Mouse (Mus musculus): ENCODE results near the gene Ahdc1. TPM values are rescaled to one million over a fixed set of nuclear protein-coding genes. Genes with fewer than 3 reads are reported as not detected.
"Not testable (repeated sequence)": the region's sequence is repeated elsewhere in the genome, so short reads cannot be mapped to it uniquely, and the experiment has no call there.

Ahdc1 gene
- total RNA-seq, 2 experiments from 2014 or later, result 27.4 to 31.7 TPM

GRCm38 (mm10) chr4:132983664-132984512 is 27.2 kb upstream of the Ahdc1 start:
- intact Hi-C loops (cut with DNase I), result no loop called here
- no peak for DNase-seq

GRCm38 (mm10) chr4:132988581-132989355 is 22.3 kb upstream of the Ahdc1 start:
- intact Hi-C loops (cut with DNase I), result no loop called here
- no peak for DNase-seq

- intact Hi-C loops (cut with DNase I), result no loop called here
Measured at GRCm38 (mm10) chr4:132993553-132993952, 17.5 kb upstream of the Ahdc1 start.

GRCm38 (mm10) chr4:132997469-132998237 is 13.4 kb upstream of the Ahdc1 start:
- intact Hi-C loops (cut with DNase I), result no loop called here
- no peak for DNase-seq

More at GRCm38 (mm10) chr4:132993553-132993952, 17.5 kb upstream of the Ahdc1 start:
- DNase-seq, result no peak

- intact Hi-C loops (cut with DNase I), result no loop called here
- no peak for DNase-seq
Measured at GRCm38 (mm10) chr4:133002896-133003295, 8.2 kb upstream of the Ahdc1 start.

GRCm38 (mm10) chr4:133003316-133004018 is 7.6 kb upstream of the Ahdc1 start:
- no peak for DNase-seq
- intact Hi-C loops (cut with DNase I), result no loop called here

- DNase-seq, result peak in 1 of 2 experiments; percentile 55
- intact Hi-C loops (cut with DNase I), result loop anchor here (1.0 to 5.0 kb wide), 2 partner anchors 60 to 207 kb away; partner anchors contain the start of genes Cd164l2 and Gpr3
Measured at GRCm38 (mm10) chr4:133005233-133005632, 5.8 kb upstream of the Ahdc1 start.

GRCm38 (mm10) chr4:133005885-133006451 is 5.1 kb upstream of the Ahdc1 start:
- intact Hi-C loops (cut with DNase I), result loop anchor here (1.0 to 5.0 kb wide), 2 partner anchors 61 to 206 kb away; partner anchors contain the start of genes Cd164l2 and Gpr3
- DNase-seq, result not testable (repeated sequence)

- intact Hi-C loops (cut with DNase I), result loop anchor here (2.0 to 5.0 kb wide), 2 partner anchors 205 to 291 kb away; partner anchors contain the start of genes Cd164l2 and Gpr3
- no peak for DNase-seq
Measured at GRCm38 (mm10) chr4:133007513-133008380, 3.3 kb upstream of the Ahdc1 start.

- no peak for DNase-seq
- intact Hi-C loops (cut with DNase I), result loop anchor here (1.0 to 5.0 kb wide), 3 partner anchors 203 to 290 kb away; partner anchors contain the start of genes Cd164l2 and Gpr3
Measured at GRCm38 (mm10) chr4:133009131-133009530, 1.9 kb upstream of the Ahdc1 start.

GRCm38 (mm10) chr4:133009676-133010075 is 1.4 kb upstream of the Ahdc1 start:
- intact Hi-C loops (cut with DNase I), result loop anchor here (1.0 to 5.0 kb wide), 4 partner anchors 188 to 289 kb away; partner anchors contain the start of genes Cd164l2 and Gpr3
- DNase-seq, result no peak

GRCm38 (mm10) chr4:133010611-133011010 is 449 bp upstream of the Ahdc1 start:
- intact Hi-C loops (cut with DNase I), result loop anchor here (5.0 kb wide), 1 partner anchor 187 kb away; no protein-coding TSS in a partner anchor

GRCm38 (mm10) chr4:133011821-133012775 is 1.0 kb downstream of the Ahdc1 start:
- intact Hi-C loops (cut with DNase I), result loop anchor here (2.0 to 5.0 kb wide), 2 partner anchors 45 to 185 kb away; no protein-coding TSS in a partner anchor

More at GRCm38 (mm10) chr4:133010611-133011010, 449 bp upstream of the Ahdc1 start:
- DNase-seq, result no peak

GRCm38 (mm10) chr4:133012776-133013265 is 1.8 kb downstream of the Ahdc1 start:
- no peak for DNase-seq

More at GRCm38 (mm10) chr4:133011821-133012775, 1.0 kb downstream of the Ahdc1 start:
- DNase-seq, result peak; percentile 52 to 57

GRCm38 (mm10) chr4:133013266-133013891 is 2.3 kb downstream of the Ahdc1 start:
- peak; percentile 68 to 75 for DNase-seq
- intact Hi-C loops (cut with DNase I), result loop anchor here (2.0 to 5.0 kb wide), 2 partner anchors 43 to 184 kb away; no protein-coding TSS in a partner anchor

More at GRCm38 (mm10) chr4:133012776-133013265, 1.8 kb downstream of the Ahdc1 start:
- intact Hi-C loops (cut with DNase I), result loop anchor here (2.0 to 5.0 kb wide), 2 partner anchors 44 to 184 kb away; no protein-coding TSS in a partner anchor

- intact Hi-C loops (cut with DNase I), result loop anchor here (5.0 kb wide), 1 partner anchor 183 kb away; no protein-coding TSS in a partner anchor
- no peak for DNase-seq
Measured at GRCm38 (mm10) chr4:133014088-133014487, 3.0 kb downstream of the Ahdc1 start.

Data from gastrocnemius, postnatal 36 days (tissue).